Mouse (Mus musculus): ENCODE data around the gene Nectin3.

DNA sequence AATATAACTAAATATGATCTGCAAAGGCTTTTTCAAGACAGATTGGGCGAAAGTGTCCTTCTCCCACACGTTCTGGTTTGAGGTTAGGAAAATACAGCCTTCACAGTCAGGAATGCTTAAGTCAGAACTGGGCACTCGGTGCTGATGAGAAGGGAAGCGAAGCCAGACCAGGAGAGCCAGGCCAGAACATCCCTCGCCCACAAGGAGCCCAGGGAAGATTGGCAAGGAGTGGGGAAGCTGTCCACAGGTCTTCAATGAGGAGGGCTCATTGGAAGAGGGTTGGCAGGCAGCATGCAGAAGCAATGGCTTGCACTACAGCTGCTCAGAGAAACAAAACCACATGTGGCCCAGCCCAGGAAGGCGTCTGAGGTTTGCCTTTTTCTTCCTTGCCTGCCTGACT, 136.3 kb downstream of the Nectin3 start:
- no peak for TF ChIP-seq POLR2A (IDR thresholded peaks at IDR 0.05; ENCODE audit: insufficient read depth, low read depth, low read length)
- no peak for TF ChIP-seq CTCF (IDR thresholded peaks at IDR 0.05)
